Mouse (Mus musculus) liver, adult 2 months (tissue): ENCODE data around the gene Rdh5.

Source experiments
- CTCF ChIP-seq: fragments of 200-500 bp; IDR thresholded peaks from 2 replicates; pipeline ENCODE4 v1.5.1; 2011; ENCODE audit warnings: low read depth, low read length, control low read depth
- POLR2A ChIP-seq: fragments of 200-500 bp; IDR thresholded peaks from 2 replicates; pipeline ENCODE4 v1.6.1; 2011; ENCODE audit warnings: low read length, control low read depth; ENCODE audit not compliant: insufficient read depth; ENCODE audit errors: extremely low read depth

DNA sequence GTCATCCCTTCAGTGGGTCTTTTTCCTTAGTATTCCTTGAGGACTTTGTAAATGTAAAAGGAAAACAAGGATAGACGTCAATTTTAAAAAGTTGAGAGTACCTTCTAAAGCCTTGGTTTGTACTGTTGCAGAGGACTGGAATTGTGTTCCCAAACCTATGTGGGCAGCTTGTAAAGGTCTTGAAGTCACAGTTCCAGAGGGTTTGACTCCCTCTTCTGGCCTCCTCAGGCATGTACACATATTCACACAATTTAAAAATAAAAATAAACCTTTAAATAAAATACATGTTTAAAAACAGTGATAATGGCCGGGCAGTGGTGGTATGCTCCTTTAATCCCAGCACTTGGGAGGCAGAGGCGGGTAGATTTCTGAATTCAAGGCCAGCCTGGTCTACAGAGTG is 56.6 kb downstream of the Rdh5 start:
- 0 out of 2 replicates have a peak, but pooled peaks have one; percentile 11 for TF ChIP-seq CTCF
- TF ChIP-seq POLR2A, result no peak
